Mouse (Mus musculus) thymus, postnatal 14 days (tissue): ENCODE measurements around the gene R3hdm4.

ENCODE experiments used
- DNase-seq: peaks from one replicate; pipeline ENCODE4 v3.0.0; 2021

The R3hdm4 gene

DNA sequence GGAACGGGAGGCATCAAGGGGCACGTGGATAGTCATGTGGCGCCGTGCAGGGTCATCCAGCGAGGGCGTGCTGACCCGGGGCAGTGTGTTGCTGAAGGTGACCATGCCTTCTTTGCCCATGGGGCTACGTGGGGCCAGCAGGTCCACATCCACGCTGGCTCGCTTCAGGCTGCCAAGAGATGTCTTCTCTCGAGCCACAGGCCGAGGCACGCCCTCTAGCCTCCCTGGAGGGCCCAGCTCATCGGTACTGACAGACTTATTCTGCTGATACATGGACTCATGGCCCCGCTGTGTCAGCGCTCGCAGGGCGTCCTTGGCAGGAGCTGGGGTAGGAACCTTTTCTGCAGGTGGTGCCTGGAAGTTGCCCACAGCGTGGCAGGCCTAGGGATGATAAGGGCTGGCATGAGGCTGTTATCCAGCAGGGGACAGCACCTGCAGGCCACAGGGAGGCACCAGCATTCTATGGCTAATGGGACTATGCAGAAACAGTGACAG is 55.2 kb downstream of the R3hdm4 start:
- no peak for DNase-seq

DNA sequence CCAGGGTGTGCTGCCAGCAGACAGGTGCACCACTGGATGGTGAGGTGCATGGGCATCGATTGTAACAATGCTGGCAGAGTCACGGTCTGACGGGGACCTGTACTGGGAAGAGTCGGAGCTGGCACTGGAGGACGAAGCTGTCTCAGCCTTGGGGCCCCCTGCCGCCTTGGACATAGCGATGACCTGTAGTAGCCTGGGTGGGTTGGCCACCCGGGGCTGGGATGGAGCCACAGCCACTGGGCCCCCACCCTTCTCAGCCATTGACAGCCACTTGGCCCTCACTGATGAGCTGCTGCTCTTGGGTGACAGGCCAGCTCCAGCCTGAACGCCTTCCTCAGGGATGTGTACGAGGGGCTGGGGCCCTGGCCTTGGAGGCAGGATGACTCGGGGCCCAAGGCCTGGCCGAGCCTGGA is 55.8 kb downstream of the R3hdm4 start:
- no peak for DNase-seq

DNA sequence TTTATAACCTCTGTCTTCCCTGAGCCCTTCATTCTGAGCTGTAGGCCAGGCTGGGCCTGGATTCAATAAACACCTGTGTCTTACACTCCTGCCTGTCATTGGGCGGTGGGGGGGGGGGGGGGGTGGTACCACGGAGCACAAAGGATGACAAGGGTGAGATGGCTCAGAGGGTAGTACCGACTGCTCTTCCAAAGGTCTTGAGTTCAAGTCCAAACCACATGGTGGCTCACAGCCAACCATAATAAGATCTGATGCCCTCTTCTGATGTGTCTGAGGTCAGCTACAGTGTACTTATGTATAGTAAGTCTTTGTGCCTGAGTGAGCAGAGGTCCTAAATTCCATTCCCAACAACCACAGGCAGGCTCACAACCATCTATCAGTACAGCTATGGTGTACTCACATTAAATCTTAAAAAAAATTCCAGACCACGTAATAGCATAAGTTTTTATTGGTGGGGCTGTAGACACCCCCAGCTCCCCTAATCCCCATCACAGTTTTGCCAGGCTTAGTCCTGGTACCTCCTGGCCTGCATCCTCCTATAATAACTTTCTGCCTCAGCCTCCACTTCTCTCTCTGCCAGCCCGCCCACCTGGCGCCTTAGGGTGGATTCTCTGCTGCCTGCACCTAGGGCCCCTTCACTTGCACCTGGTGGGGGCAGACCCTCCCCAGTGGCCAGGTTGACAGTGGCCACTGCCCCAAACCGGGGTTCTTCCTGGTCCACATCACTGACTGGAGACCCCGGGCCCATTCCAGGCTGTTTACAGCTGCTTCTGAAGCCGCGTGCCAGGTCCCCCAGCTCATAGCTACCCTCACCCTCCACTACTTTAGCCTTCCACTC is 56.4 kb downstream of the R3hdm4 start:
- no peak for DNase-seq

DNA sequence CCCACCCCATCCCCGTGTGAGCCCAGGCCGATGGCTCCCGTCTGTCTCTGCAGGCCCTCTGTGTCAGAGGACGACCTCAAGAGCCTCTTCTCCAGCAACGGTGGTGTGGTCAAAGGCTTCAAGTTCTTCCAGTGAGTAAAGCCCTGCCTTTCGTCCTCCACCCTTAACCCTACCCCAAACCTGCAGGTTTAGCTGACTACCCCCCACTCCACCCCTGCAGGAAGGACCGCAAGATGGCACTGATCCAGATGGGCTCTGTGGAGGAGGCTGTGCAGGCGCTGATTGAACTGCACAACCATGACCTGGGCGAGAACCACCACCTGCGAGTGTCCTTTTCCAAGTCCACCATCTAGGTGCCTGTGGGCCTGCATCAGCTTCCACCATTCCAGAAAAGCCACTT is 58.1 kb downstream of the R3hdm4 start:
- no peak for DNase-seq

GRCm38 (mm10) chr10:79862049-79862788 is 58.8 kb downstream of the R3hdm4 start:
- DNase-seq, result no peak

- no peak for DNase-seq
Observed at GRCm38 (mm10) chr10:79861230-79862048, 59.6 kb downstream of the R3hdm4 start.

DNA sequence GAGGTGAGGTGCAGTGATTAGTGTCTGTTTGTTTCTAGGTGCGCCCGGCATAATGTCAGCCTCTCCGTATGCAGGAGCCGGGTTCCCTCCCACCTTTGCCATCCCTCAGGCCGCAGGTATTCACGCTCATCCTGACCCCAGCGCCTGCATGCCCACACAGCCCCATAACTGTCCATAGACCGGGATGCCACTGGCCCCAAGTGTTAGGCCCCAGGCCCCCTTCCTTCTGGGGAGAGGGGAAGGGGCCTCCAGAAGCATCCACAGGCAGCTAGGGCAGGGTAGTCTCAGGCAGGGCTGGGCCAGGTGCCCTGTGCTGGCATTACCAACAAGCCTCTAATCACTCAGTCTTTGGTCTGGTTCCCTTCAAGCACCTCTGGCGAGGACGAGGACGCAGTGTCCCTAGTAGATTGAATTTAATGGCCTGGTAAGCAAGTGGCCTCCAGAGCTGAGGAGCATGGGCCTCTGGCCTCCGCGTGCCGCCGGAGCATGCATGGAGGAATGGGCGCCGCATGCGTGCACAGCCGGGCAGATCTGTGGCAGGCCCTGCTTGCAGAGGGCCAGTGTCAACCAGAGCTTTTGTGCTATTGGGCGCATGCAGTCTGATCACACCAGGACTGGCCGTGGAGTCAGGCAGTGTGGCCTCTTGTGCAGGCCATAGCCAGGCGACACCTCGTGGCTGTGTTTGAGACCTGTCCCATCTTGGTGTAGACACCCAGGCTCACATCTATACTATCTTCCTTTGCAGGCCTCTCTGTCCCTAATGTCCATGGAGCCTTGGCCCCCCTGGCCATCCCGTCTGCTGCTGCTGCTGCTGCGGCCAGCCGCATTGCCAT is 60.7 kb downstream of the R3hdm4 start:
- no peak for DNase-seq
